Mouse (Mus musculus): Measurements from ENCODE around the gene Zdhhc3.

GRCm38 (mm10) chr9:123161792-123162191 lies 48.8 kb upstream of the Zdhhc3 start:
- TF ChIP-seq CTCF (IDR thresholded peaks at IDR 0.05; ENCODE audit: low read depth) (no peak), EP300 (IDR thresholded peaks at IDR 0.05; ENCODE audit: low read depth) (no peak)

Measured in heart, postnatal 0 days (tissue).